Mouse (Mus musculus) forebrain, embryonic 13.5 days (tissue): ENCODE data around the gene Tmem129. TPM values are rescaled to one million over a fixed set of nuclear protein-coding genes. Genes with fewer than 3 reads are reported as not detected.
A peak's percentile ranks its signal among the peaks of the same experiment; 100 is the strongest.

Source experiments
- ATAC-seq: fragments of 200-750 bp; cut with Nextera tagmentation; 2 replicates; pipeline ENCODE4 v1.8.0; 2017
- H3K27ac ChIP-seq: fragments of 300-500 bp; sonication (generic); 2 replicates; pipeline ENCODE4 v1.5.1; 2015; ENCODE audit warnings: inconsistent platforms, mild to moderate bottlenecking, moderate library complexity
- H3K27me3 ChIP-seq: fragments of 300-500 bp; sonication (generic); 2 replicates; pipeline ENCODE4 v1.6.1; 2015; ENCODE audit warnings: mild to moderate bottlenecking, inconsistent platforms
- H3K36me3 ChIP-seq: fragments of 300-500 bp; sonication (generic); 2 replicates; pipeline ENCODE4 v1.6.1; 2015; ENCODE audit warnings: mild to moderate bottlenecking, inconsistent platforms; ENCODE audit not compliant: poor library complexity, severe bottlenecking
- H3K4me1 ChIP-seq: fragments of 300-500 bp; sonication (generic); 2 replicates; pipeline ENCODE4 v1.6.1; 2015; ENCODE audit warnings: inconsistent platforms
- H3K4me2 ChIP-seq: fragments of 300-500 bp; sonication (generic); 2 replicates; pipeline ENCODE4 v1.6.1; 2015; ENCODE audit warnings: inconsistent platforms, mild to moderate bottlenecking, moderate library complexity
- H3K4me3 ChIP-seq: fragments of 300-500 bp; sonication (generic); 2 replicates; pipeline ENCODE4 v1.5.1; 2015; ENCODE audit warnings: mild to moderate bottlenecking, inconsistent platforms
- H3K9ac ChIP-seq: fragments of 300-500 bp; sonication (generic); 2 replicates; pipeline ENCODE4 v1.6.1; 2015; ENCODE audit warnings: mild to moderate bottlenecking, inconsistent platforms
- H3K9me3 ChIP-seq: fragments of 300-500 bp; sonication (generic); replicated peaks from 2 replicates; pipeline ENCODE4 v1.6.1; 2016; ENCODE audit warnings: inconsistent platforms
- WGBS: fragments of 180-500 bp; shearing (Covaris S2); methylation state at CpG from one replicate; pipeline ENCODE4 v1.1.7; 2015; 5-methylcytosine and 5-hydroxymethylcytosine counted together
- polyA plus RNA-seq: library from polyadenylated mRNA; unstranded; fragments of >200 nt; fragmentation: Nextera tagmentation; extraction: Ambion mirVana; gene quantifications from 2 replicates; pipeline ENCODE4 v1.2.1, GENCODE M21; 2015

Tmem129 gene
- polyA plus RNA-seq, 1 experiment from 2014 or later = 33.0 TPM

DNA sequence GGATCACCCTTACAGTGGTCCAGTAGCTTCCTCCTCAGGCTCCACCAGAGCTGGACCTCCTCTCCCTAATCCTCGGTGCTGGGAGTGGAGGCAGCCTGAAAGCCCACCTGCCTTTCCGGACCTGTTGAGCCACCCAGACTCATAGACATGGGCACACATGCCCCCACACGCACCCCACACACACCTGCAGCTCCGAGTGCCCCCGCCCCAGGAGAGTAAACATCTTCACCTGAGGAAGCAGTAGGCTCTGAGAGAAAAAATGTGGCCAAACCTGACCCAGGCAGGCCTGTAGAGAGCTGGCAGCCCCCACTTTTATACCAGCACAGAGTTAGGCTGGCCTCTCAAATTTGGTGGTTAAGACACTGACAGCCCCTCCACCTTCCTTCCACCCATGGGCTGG, 38.2 kb upstream of the Tmem129 start:
- Histone ChIP-seq H3K9ac (peak overlapping the region; percentile 71), H3K4me1 (peaks cover 96% of the 10 kb centered on the region)

DNA sequence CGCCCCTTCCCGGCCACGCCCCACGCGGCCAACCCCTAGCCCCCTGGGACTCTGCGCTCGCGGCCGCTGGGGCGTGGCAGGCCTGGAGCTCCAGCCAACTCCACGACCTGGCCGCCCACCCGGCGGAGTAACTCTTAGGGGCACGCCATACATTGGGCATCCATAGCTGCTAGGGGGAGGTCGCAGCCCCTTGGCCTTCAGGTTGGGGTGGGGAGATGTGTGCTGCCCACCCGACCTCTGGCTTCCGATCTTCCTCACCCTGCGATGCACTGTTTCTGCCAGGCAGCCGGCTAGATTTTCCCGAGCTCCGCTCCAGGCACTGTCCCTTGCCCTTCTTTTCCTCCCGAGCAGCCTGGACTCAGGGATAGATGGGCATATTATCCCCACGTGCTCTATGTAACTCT, 37.5 kb upstream of the Tmem129 start:
- peak overlapping the region; percentile 45 for H3K4me3 ChIP-seq
- no peaks in the 10 kb centered on the region for H3K36me3 ChIP-seq
- ATAC-seq = no peak; the same call in 1 of the 2 replicates
- peaks cover 94% of the 10 kb centered on the region for H3K4me1 ChIP-seq
- peak overlapping the region; percentile 71 for H3K9ac ChIP-seq
- peak overlapping the region; percentile 81 for H3K4me2 ChIP-seq
- H3K27me3 ChIP-seq = peaks cover 41% of the 10 kb centered on the region
- peak overlapping the region; percentile 92 for H3K27ac ChIP-seq
- no peaks in the 10 kb centered on the region for H3K9me3 ChIP-seq
- 1% methylated on average over 24 of the region's 24 CpGs for WGBS

More for the DNA sequence above, 38.2 kb upstream of the Tmem129 start:
- H3K4me3 ChIP-seq = no peak overlapping the region
- ATAC-seq = no peak
- peak overlapping the region; percentile 81 for H3K4me2 ChIP-seq
- H3K9me3 ChIP-seq = no peaks in the 10 kb centered on the region
- peaks cover 42% of the 10 kb centered on the region for H3K27me3 ChIP-seq
- 37% methylated on average over 5 of the region's 5 CpGs for WGBS
- H3K36me3 ChIP-seq = no peaks in the 10 kb centered on the region
- H3K27ac ChIP-seq = peak overlapping the region; percentile 92

DNA sequence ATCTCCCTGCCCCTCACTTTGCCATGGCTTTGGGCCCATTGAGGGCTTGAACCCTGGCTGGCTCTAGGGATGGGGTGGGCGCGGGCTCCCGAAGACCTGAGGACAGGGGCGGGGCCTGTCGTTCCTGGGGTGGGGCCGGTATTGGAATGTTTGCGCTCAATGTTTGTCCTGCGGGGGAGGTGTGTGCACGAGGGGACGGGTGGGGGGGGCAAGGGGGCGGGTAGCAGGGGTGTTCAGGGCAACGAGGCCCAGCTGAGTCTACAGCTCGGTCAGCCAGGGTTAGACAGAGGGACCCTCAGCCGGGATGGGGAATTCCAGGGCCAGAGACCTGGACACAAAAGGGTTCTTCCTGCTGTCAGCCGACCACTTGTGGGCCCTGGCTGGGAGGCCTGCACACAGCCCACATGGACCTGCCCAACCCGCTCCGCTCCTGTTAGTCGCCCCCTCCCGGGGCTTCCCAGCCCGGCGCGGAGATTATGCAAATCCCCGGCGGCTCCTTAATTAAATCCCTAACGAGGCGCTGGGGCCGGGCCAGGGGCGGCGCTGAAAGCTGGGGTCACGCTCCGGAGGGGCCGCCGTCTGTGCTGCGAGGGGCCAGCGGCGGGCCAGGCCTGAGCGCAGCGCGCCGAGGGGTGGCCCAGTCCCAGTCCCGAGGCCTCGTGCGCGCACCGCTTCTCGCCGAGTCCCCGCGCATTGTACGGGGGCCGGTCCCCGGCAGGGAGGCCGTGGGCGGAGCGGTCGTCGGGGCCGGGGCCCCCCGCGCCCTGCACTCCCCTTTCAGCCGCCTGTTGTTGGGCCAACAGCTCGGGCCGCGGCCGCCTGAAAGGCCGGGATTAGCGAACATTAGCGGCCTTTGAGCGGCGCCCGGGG, 36.9 kb upstream of the Tmem129 start:
- Histone ChIP-seq H3K36me3 (no peaks in the 10 kb centered on the region), H3K4me3 (peak overlapping the region; percentile 45), H3K27ac (peak overlapping the region; percentile 92), H3K4me2 (peak overlapping the region; percentile 81), H3K27me3 (peaks cover 45% of the 10 kb centered on the region), H3K9ac (peak overlapping the region; percentile 71), H3K9me3 (no peaks in the 10 kb centered on the region), H3K4me1 (peaks cover 94% of the 10 kb centered on the region)
- WGBS = under 1% methylated on average over 61 of the region's 71 CpGs
- peak; percentile 79 for ATAC-seq

DNA sequence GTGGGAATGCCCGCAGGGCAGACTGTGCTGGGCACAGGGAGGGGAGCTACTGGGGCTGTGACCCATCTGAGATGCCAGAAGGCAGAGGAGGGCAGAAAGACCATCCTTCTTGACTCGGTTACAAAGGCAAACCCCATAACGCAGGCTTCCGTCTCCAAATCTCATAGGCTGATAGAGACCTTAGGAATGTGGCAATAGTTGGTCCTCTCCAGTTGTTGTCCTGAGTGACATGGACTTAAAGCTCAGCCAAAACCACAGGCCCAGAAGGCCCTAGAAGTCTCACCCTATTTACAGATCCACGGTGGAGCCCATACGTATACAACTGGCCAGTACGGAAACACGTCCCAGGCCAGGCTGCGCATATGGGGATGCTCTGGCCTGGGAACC, 36.2 kb upstream of the Tmem129 start:
- ATAC-seq = no peak
- H3K4me2 ChIP-seq = peak overlapping the region; percentile 81
- peak overlapping the region; percentile 92 for H3K27ac ChIP-seq
- WGBS = 28% methylated on average over 9 of the region's 9 CpGs
- peaks cover 42% of the 10 kb centered on the region for H3K27me3 ChIP-seq
- H3K4me3 ChIP-seq = peak overlapping the region; percentile 45; the same call in 1 of the 2 replicates
- no peaks in the 10 kb centered on the region for H3K9me3 ChIP-seq
- H3K36me3 ChIP-seq = no peaks in the 10 kb centered on the region
- peak overlapping the region; percentile 45; the same call in 1 of the 2 replicates for H3K9ac ChIP-seq
- H3K4me1 ChIP-seq = peaks cover 94% of the 10 kb centered on the region

DNA sequence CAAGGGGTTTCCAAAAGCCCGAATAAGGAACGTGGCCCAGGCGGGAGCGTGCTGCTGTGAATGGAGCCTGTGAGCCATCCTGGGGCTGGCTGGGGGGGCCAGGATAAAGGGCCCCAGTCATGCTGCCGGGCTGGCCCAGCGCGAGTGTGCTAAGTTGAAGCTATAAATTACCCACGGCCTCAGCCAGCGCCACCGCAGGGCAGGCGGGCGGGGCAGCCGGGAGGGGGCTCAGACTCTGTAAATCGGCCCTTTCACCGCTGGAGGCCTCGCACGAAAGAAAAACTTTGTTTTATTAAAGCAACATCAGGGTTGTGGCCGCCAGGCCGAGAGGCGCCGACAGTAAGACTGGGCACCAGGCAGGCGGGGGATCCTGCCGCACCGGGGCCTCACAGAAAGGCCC, 34.2 kb upstream of the Tmem129 start:
- Histone ChIP-seq H3K9me3 (no peaks in the 10 kb centered on the region), H3K27me3 (peaks cover 41% of the 10 kb centered on the region), H3K9ac (peak overlapping the region; percentile 26; the same call in 1 of the 2 replicates), H3K4me2 (peak overlapping the region; percentile 40), H3K4me1 (peaks cover 94% of the 10 kb centered on the region), H3K36me3 (no peaks in the 10 kb centered on the region), H3K4me3 (no peak overlapping the region), H3K27ac (peak overlapping the region; percentile 79)
- WGBS = under 1% methylated on average over 24 of the region's 24 CpGs
- ATAC-seq = no peak

DNA sequence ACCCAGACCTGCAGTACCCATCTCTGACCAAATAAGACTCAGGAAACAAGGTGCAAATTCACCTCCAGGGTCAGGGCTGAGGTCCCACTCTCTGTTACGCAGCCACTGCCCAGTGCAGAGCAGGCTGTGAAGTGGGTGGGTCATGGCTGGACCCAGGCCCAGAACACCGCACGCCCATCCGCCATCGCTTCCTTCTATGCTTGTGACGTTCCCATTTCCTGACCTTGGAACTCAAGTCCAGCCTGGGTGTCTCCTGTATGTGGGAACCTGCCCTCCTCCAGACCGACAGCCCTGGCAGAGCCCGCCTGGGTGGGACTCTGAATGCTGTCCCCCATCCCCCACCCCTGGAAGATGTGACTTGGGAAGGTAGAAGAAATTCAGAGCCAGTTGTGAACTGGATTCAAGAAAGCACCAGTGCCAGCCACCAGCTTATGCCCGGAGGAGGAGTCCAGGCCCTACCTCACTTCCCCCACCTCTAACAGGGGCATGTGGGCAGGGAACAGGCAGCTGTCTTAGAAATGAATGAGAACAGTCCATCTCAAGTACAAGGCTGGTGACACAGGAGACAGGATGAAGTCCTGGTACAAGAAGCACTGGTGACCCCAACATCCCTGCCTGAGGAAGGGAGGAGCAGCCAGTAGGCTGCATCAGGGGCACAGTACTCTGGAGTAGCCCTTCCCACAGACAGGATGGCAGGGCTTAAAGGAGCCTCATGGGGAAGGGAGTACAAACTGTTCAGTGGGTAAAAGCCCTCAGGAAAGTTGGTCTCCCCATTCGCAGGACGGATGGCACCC, 31.8 kb upstream of the Tmem129 start:
- Histone ChIP-seq H3K4me1 (peaks cover 80% of the 10 kb centered on the region), H3K4me3 (no peak overlapping the region), H3K27ac (peak overlapping the region; percentile 89), H3K36me3 (no peaks in the 10 kb centered on the region), H3K27me3 (peaks cover 34% of the 10 kb centered on the region), H3K9ac (peak overlapping the region; percentile 52; the same call in 1 of the 2 replicates), H3K9me3 (no peaks in the 10 kb centered on the region), H3K4me2 (peak overlapping the region; percentile 35)
- no peak for ATAC-seq
- WGBS = 56% methylated on average over 11 of the region's 11 CpGs

DNA sequence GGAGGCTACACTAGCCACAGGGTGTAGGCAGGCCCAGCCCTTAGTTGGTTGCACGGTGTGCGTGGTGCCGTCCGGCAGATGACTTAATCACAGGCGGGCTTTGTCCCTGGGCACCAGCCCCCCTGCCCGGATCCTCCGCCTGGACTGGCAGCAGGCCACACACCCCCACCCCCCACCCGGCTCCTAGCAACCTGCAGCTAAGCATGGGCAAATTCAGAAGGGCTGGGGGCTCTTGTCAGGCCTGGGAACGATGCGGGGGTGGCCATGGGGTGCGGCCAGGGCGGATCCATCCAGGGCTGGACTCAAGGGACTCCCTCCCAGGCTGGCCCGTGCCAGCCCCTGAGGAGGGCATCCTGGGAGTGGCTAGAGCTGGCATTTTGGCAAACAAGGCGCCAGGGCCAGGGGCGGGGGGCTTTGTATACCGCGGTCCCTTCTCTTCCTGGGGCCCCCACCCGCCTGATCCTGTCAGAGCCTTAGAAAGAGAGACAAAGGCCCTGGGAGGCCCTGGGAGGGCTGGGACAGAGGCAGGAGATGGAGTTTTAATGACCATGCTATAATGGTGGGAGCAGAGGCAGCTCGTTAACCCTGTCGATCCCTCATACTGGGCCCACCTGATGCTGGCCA, 31.1 kb upstream of the Tmem129 start:
- peaks cover 33% of the 10 kb centered on the region for H3K27me3 ChIP-seq
- ATAC-seq = peak; percentile 90
- H3K9me3 ChIP-seq = no peaks in the 10 kb centered on the region
- H3K4me1 ChIP-seq = peaks cover 79% of the 10 kb centered on the region
- H3K4me3 ChIP-seq = no peak overlapping the region
- peak overlapping the region; percentile 52; the same call in 1 of the 2 replicates for H3K9ac ChIP-seq
- peak overlapping the region; percentile 89 for H3K27ac ChIP-seq
- peak overlapping the region; percentile 35 for H3K4me2 ChIP-seq
- H3K36me3 ChIP-seq = no peaks in the 10 kb centered on the region
- WGBS = 2% methylated on average over 20 of the region's 20 CpGs

DNA sequence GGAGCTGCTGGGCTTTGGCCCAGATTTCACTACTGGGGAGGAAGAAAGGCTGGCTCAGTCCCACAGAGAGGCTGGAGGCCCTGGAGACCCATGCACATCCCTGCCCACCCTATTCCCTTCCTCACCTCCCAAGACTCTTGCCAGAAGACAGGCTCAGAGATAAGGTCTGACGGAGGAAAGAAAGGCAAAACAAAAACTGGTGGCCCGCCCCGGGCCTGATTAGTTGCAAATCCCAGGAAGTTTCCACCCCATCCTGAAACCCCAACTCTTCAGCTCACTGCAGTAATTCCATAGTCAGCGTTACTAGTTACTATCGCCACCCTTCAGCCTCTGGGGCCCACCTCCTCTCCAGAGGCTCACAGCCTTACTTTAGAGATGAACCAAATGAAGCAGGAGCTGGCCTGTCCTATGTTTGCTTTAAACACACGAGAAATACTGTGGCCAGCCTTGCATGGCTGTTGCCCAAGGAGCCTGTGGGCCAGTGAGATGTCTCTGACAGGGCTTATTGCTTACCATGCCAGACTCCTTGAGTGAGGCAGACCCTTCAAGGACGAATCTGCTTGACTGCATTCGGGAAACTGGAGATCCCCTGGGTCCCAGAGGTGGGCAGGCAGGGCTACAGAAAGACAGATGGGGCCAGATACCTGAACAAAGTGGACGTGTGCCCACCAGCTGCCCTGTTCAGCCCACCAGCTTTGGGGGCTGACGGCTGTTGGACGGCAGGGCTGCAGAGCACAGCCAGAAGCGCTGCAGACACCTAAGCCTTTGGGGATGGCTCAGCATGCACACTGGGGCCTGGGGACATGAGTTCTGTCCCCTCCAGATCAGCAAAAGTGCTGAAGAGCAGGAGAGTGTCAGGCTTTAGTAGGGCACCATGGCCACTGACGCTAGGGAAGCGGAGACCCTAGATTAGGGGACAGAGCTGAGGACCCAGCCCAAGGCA, 30.3 kb upstream of the Tmem129 start:
- Histone ChIP-seq H3K9me3 (no peaks in the 10 kb centered on the region), H3K4me1 (peaks cover 75% of the 10 kb centered on the region), H3K27me3 (peaks cover 26% of the 10 kb centered on the region), H3K4me3 (no peak overlapping the region), H3K36me3 (no peaks in the 10 kb centered on the region), H3K4me2 (peak overlapping the region; percentile 35), H3K9ac (peak overlapping the region; percentile 52), H3K27ac (peak overlapping the region; percentile 89)
- WGBS = 35% methylated on average over 14 of the region's 14 CpGs
- no peak for ATAC-seq

DNA sequence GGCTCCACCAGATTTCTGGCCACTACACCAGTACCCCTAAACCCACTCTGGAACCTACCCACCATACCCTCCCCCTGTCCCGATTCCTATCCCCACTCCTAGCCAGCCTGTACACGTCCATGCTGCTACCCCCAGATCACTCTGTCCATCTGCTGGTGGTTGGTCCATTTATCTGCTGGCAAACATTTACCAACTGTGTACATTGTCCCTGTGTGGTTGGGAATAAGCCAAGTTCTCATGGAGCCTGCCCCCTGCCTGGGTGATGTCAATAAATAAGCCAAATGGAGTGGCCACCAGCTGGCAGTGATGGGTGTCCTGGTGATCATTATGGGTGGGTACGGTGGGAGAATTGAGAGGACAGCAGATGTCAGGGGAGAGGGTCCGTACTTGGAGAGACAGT, 28.9 kb upstream of the Tmem129 start:
- Histone ChIP-seq H3K9ac (no peak overlapping the region), H3K4me3 (no peak overlapping the region), H3K27ac (no peak overlapping the region), H3K36me3 (no peaks in the 10 kb centered on the region), H3K4me1 (peaks cover 63% of the 10 kb centered on the region), H3K4me2 (no peak overlapping the region), H3K27me3 (peaks cover 18% of the 10 kb centered on the region; the same call in 1 of the 2 replicates), H3K9me3 (no peaks in the 10 kb centered on the region)
- 74% methylated on average over 4 of the region's 4 CpGs for WGBS
- ATAC-seq = no peak

DNA sequence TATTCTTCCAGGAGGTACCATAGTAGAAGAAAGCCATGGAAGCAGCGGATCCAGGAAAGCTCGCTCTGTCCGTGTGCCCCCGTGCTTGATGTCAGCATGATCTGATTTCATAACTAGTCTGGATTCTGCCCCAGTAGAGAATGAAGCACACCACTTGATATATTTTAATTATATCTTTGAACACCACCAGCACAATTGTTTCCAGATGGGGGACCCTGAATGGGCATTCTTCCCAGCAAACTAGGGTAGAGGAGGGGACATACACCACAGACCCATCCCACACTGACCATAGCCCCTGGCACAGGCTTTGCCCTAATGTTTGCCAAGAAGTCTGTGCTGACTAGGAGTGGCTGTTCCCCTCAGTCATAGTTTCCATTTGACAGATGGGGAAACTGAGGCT, 26.7 kb upstream of the Tmem129 start:
- Histone ChIP-seq H3K27me3 (peaks cover 5% of the 10 kb centered on the region; the same call in 1 of the 2 replicates), H3K4me3 (no peak overlapping the region), H3K36me3 (no peaks in the 10 kb centered on the region), H3K4me2 (no peak overlapping the region), H3K9me3 (no peaks in the 10 kb centered on the region), H3K27ac (no peak overlapping the region), H3K9ac (no peak overlapping the region), H3K4me1 (peaks cover 50% of the 10 kb centered on the region)
- 88% methylated on average over 4 of the region's 4 CpGs for WGBS
- ATAC-seq = no peak
